Mouse (Mus musculus) stomach, postnatal 0 days (tissue): ENCODE measurements around the gene Iqschfp.

ENCODE experiments used
- CTCF ChIP-seq: IDR thresholded peaks from 2 replicates; pipeline ENCODE4 v1.5.1; 2016; ENCODE audit warnings: antibody characterized with exemption, low read depth, mild to moderate bottlenecking, moderate library complexity
- EP300 ChIP-seq: optimal IDR thresholded peaks from 2 replicates; pipeline ENCODE3; 2016; ENCODE audit warnings: antibody characterized with exemption

GRCm38 (mm10) chr3:68476336-68476735 is 584.3 kb downstream of the Iqschfp start:
- TF ChIP-seq CTCF (no peak), EP300 (no peak)
